Mouse (Mus musculus) Patski (cell line): ENCODE results near the gene Dazap2. TPM values are rescaled to one million over a fixed set of nuclear protein-coding genes. Genes with fewer than 3 reads are reported as not detected.

Source experiments
- ATAC-seq: fragments of 100-300 bp; one replicate; pipeline ENCODE4 v1.8.0; 2021
- CTCF ChIA-PET: fragments of 350-600 bp; sonication (Branson Sonifier 250); formaldehyde crosslinking; loops from one replicate; lab custom pipeline; 2022; ENCODE audit warnings: inconsistent platforms; lab: Charles Lee
- POLR2A ChIA-PET: fragments of 350-600 bp; sonication (Branson Sonifier 250); formaldehyde crosslinking; loops from one replicate; lab custom pipeline; 2022; ENCODE audit warnings: antibody characterized with exemption, inconsistent platforms; lab: Charles Lee
- DNase-seq: peaks from one replicate; pipeline ENCODE4 v3.0.0-alpha.2; 2011; ENCODE audit warnings: low read depth, low spot score
- H3K27me3 ChIP-seq: fragments of 371-371 bp; one replicate; pipeline ENCODE4 v1.5.1; 2021
- CTCF ChIP-seq: fragments of 100-300 bp; IDR thresholded peaks from one replicate; pipeline ENCODE4 v1.5.1; 2021
- in situ Hi-C: fragments of 300-500 bp; cut with MboI; formaldehyde crosslinking; loops from 3 replicates; pipeline ENCODE4 v1.11.1; 2018; ENCODE audit warnings: low pct_unique_long_range_greater_than_20kb, mixed read lengths
- polyA plus RNA-seq: library from polyadenylated mRNA; unstranded; gene quantifications from one replicate; pipeline ENCODE4 v1.2.3, GENCODE M21; 2021

Gene Dazap2
- polyA plus RNA-seq, 1 experiment from 2014 or later, result 239 TPM

- ChIA-PET CTCF (interaction anchor here (2.3 kb wide), 1 partner anchor 10 kb away, joined by 5 read pairs; no protein-coding TSS in a partner anchor), POLR2A (no interaction called here)
- DNase-seq (no peak), ATAC-seq (no peak)
- in situ Hi-C loops, result loop anchor here (5.0 kb wide), 1 partner anchor 55 kb away; no protein-coding TSS in a partner anchor
- H3K27me3 ChIP-seq, result no peaks in the 10 kb centered on the region
- no peak for TF ChIP-seq CTCF
Measured at GRCm38 (mm10) chr15:100622164-100622563, 7.0 kb downstream of the Dazap2 start.

- no peak for ATAC-seq
- CTCF ChIA-PET, result no interaction called here
- in situ Hi-C loops, result loop anchor here (5.0 kb wide), 1 partner anchor 54 kb away; no protein-coding TSS in a partner anchor
- POLR2A ChIA-PET, result no interaction called here
- H3K27me3 ChIP-seq, result no peaks in the 10 kb centered on the region
- TF ChIP-seq CTCF, result no peak
- DNase-seq, result no peak
Measured at GRCm38 (mm10) chr15:100623754-100624153, 8.6 kb downstream of the Dazap2 start.

GRCm38 (mm10) chr15:100624435-100624834, 9.3 kb downstream of the Dazap2 start:
- TF ChIP-seq CTCF, result no peak
- ATAC-seq (no peak), DNase-seq (no peak)
- POLR2A ChIA-PET, result no interaction called here
- CTCF ChIA-PET, result interaction anchor here (1.4 kb wide), 1 partner anchor 26 kb away, joined by 3 read pairs; no protein-coding TSS in a partner anchor
- no peaks in the 10 kb centered on the region for H3K27me3 ChIP-seq
- in situ Hi-C loops, result loop anchor here (5.0 kb wide), 1 partner anchor 53 kb away; no protein-coding TSS in a partner anchor

- ChIA-PET CTCF (interaction anchor here (0.6 kb wide), 1 partner anchor 30 kb away, joined by 3 read pairs; no protein-coding TSS in a partner anchor), POLR2A (interaction anchor here (0.6 to 0.7 kb wide), 2 partner anchors 66 to 411 kb away, joined by 3 to 4 read pairs; no protein-coding TSS in a partner anchor)
- H3K27me3 ChIP-seq, result no peaks in the 10 kb centered on the region
- DNase-seq (no peak), ATAC-seq (no peak)
- in situ Hi-C loops, result no loop called here
- no peak for TF ChIP-seq CTCF
Measured at GRCm38 (mm10) chr15:100627287-100627686, 12.1 kb downstream of the Dazap2 start.

- in situ Hi-C loops, result no loop called here
- CTCF ChIA-PET, result interaction anchor here (0.6 kb wide), 1 partner anchor 29 kb away, joined by 3 read pairs; no protein-coding TSS in a partner anchor
Measured at GRCm38 (mm10) chr15:100627774-100628370, 12.7 kb downstream of the Dazap2 start.

GRCm38 (mm10) chr15:100628797-100629196, 13.6 kb downstream of the Dazap2 start:
- DNase-seq, result no peak
- POLR2A ChIA-PET, result no interaction called here
- CTCF ChIA-PET, result no interaction called here
- ATAC-seq, result no peak
- no peaks in the 10 kb centered on the region for H3K27me3 ChIP-seq
- no peak for TF ChIP-seq CTCF
- in situ Hi-C loops, result no loop called here

More at GRCm38 (mm10) chr15:100627774-100628370, 12.7 kb downstream of the Dazap2 start:
- TF ChIP-seq CTCF, result no peak
- no peak for ATAC-seq
- POLR2A ChIA-PET, result interaction anchor here (0.6 to 0.7 kb wide), 2 partner anchors 66 to 412 kb away, joined by 3 to 4 read pairs; no protein-coding TSS in a partner anchor
- no peaks in the 10 kb centered on the region for H3K27me3 ChIP-seq
- no peak for DNase-seq

- DNase-seq (no peak), ATAC-seq (no peak)
- TF ChIP-seq CTCF, result no peak
- CTCF ChIA-PET, result no interaction called here
- POLR2A ChIA-PET, result no interaction called here
- H3K27me3 ChIP-seq, result no peaks in the 10 kb centered on the region
- in situ Hi-C loops, result no loop called here
Measured at GRCm38 (mm10) chr15:100630126-100630525, 15.0 kb downstream of the Dazap2 start.

GRCm38 (mm10) chr15:100631454-100632170, 16.5 kb downstream of the Dazap2 start:
- ChIA-PET POLR2A (no interaction called here), CTCF (interaction anchor here (0.6 kb wide), 1 partner anchor 1395 kb away, joined by 3 read pairs; no protein-coding TSS in a partner anchor)
- DNase-seq (no peak), ATAC-seq (no peak)
- H3K27me3 ChIP-seq, result no peaks in the 10 kb centered on the region
- TF ChIP-seq CTCF, result no peak
- in situ Hi-C loops, result no loop called here

- TF ChIP-seq CTCF, result no peak
- in situ Hi-C loops, result no loop called here
Measured at GRCm38 (mm10) chr15:100632323-100632722, 17.2 kb downstream of the Dazap2 start.

GRCm38 (mm10) chr15:100633341-100633740, 18.2 kb downstream of the Dazap2 start:
- TF ChIP-seq CTCF, result no peak
- ChIA-PET CTCF (no interaction called here), POLR2A (no interaction called here)
- ATAC-seq, result no peak
- in situ Hi-C loops, result no loop called here
- no peak for DNase-seq
- H3K27me3 ChIP-seq, result no peaks in the 10 kb centered on the region

More at GRCm38 (mm10) chr15:100632323-100632722, 17.2 kb downstream of the Dazap2 start:
- ATAC-seq (no peak), DNase-seq (no peak)
- POLR2A ChIA-PET, result no interaction called here
- H3K27me3 ChIP-seq, result no peaks in the 10 kb centered on the region
- CTCF ChIA-PET, result interaction anchor here (0.6 kb wide), 1 partner anchor 1395 kb away, joined by 3 read pairs; no protein-coding TSS in a partner anchor
